Mouse (Mus musculus) retina, adult 2 months (tissue): Measurements from ENCODE around the gene BC049352.

Experiments
- DNase-seq: peaks from one replicate; pipeline ENCODE4 v3.0.0-alpha.2; 2012; ENCODE audit warnings: low read depth, low spot score

The BC049352 gene

GRCm38 (mm10) chr9:45299231-45300006 is 117.6 kb downstream of the BC049352 start:
- peak; percentile 15 for DNase-seq
